Mouse (Mus musculus) liver, adult 2 months (tissue): ENCODE results near the gene Eri3.

Experiments used
- CTCF ChIP-seq: fragments of 200-500 bp; IDR thresholded peaks from 2 replicates; pipeline ENCODE4 v1.5.1; 2011; ENCODE audit warnings: low read depth, low read length, control low read depth
- POLR2A ChIP-seq: fragments of 200-500 bp; IDR thresholded peaks from 2 replicates; pipeline ENCODE4 v1.6.1; 2011; ENCODE audit warnings: low read length, control low read depth; ENCODE audit not compliant: insufficient read depth; ENCODE audit errors: extremely low read depth

- TF ChIP-seq POLR2A, result no peak
- TF ChIP-seq CTCF, result no peak
These were observed 13.2 kb upstream of the Eri3 start for GRCm38 (mm10) chr4:117537002-117537401.
